Mouse (Mus musculus) CH12.LX (cell line): ENCODE measurements at regions not wholly inside any gene's neighbourhood (a gene's known extent, or its start where the extent isn't known, plus 50 kb on each side); places are given as distances from the start of the nearest gene placed in this dataset.

Experiments used
- DNase-seq: peaks from one replicate; pipeline ENCODE4 v3.0.0-alpha.2; 2013; ENCODE audit errors: extremely low read depth
- H3K27ac ChIP-seq: 2 replicates; pipeline ENCODE4 v1.5.1; 2012; ENCODE audit warnings: low read depth, mild to moderate bottlenecking, control low read depth, moderate library complexity; ENCODE audit not compliant: insufficient read depth
- H3K27me3 ChIP-seq: replicated peaks from 2 replicates; pipeline ENCODE3; 2012; ENCODE audit warnings: inconsistent platforms
- H3K36me3 ChIP-seq, 2 experiments: replicated peaks in 1 of 2; 2 replicates each; pipeline versions ENCODE3 to v1.6.1; 2012; ENCODE audit warnings: inconsistent platforms in 1 of 2, low read length in 1 of 2, mild to moderate bottlenecking in 1 of 2, mixed read lengths in 1 of 2, moderate library complexity in 1 of 2; ENCODE audit not compliant: control insufficient read depth in 1 of 2, insufficient read depth in 1 of 2
- H3K4me1 ChIP-seq, 2 experiments: 2 replicates each; pipeline ENCODE4 v1.6.1; 2012; ENCODE audit warnings: inconsistent platforms in 1 of 2, moderate library complexity in 1 of 2; ENCODE audit not compliant: insufficient read depth in 2 of 2, control insufficient read depth in 1 of 2
- H3K4me2 ChIP-seq: 2 replicates; pipeline ENCODE4 v1.6.1; 2012; ENCODE audit warnings: low read depth, mild to moderate bottlenecking, control low read depth; ENCODE audit not compliant: poor library complexity, insufficient read depth, severe bottlenecking
- H3K4me3 ChIP-seq, 3 experiments: fragments of 150-350 bp in 1 of 3; sonication (generic) in 1 of 3; replicated peaks in 1 of 3; 2 replicates each; pipeline versions ENCODE3 to v1.5.1; 2011 to 2012; ENCODE audit warnings: low read depth in 2 of 3, low read length in 2 of 3, mild to moderate bottlenecking in 2 of 3, moderate library complexity in 2 of 3, control low read depth in 1 of 3, improper control_type of control experiment in 1 of 3, inconsistent platforms in 1 of 3, mixed read lengths in 1 of 3; ENCODE audit not compliant: poor library complexity in 1 of 3
- H3K79me2 ChIP-seq: replicated peaks from 2 replicates; pipeline ENCODE4 v1.6.1; 2012; ENCODE audit warnings: mild to moderate bottlenecking, moderate library complexity; ENCODE audit not compliant: control insufficient read depth, poor library complexity, insufficient read depth, severe bottlenecking; ENCODE audit errors: extremely low read depth
- H3K9ac ChIP-seq: 2 replicates; pipeline ENCODE4 v1.6.1; 2012; ENCODE audit warnings: low read depth, mild to moderate bottlenecking, control low read depth, moderate library complexity; ENCODE audit not compliant: insufficient read depth
- H3K9me3 ChIP-seq: replicated peaks from 2 replicates; pipeline ENCODE3; 2012; ENCODE audit warnings: low read length, inconsistent platforms, mixed read lengths
- CHD1 ChIP-seq: IDR thresholded peaks from 2 replicates; pipeline ENCODE4 v1.6.1; 2012; ENCODE audit warnings: low read depth, low read length, improper control_type of control experiment, inconsistent platforms
- CTCF ChIP-seq, 2 experiments: IDR thresholded peaks in 1 of 2; conservative IDR thresholded peaks in 1 of 2; 2 replicates each; pipeline ENCODE4 v1.5.1; 2011 to 2012; ENCODE audit warnings: low read depth in 2 of 2, low read length in 2 of 2, improper control_type of control experiment in 1 of 2, inconsistent platforms in 1 of 2, mild to moderate bottlenecking in 1 of 2, moderate library complexity in 1 of 2
- ELF1 ChIP-seq: IDR thresholded peaks from 2 replicates; pipeline ENCODE4 v1.6.1; 2014; ENCODE audit warnings: low read depth, mild to moderate bottlenecking, inconsistent platforms, low read length, improper control_type of control experiment
- EP300 ChIP-seq: IDR thresholded peaks from 2 replicates; pipeline ENCODE4 v1.6.1; 2011; ENCODE audit warnings: low read length, improper control_type of control experiment
- ETS1 ChIP-seq: conservative IDR thresholded peaks from 2 replicates; pipeline ENCODE4 v1.6.1; 2012; ENCODE audit warnings: low read depth, mild to moderate bottlenecking, inconsistent platforms, low read length, improper control_type of control experiment, moderate library complexity
- GABPA ChIP-seq: IDR thresholded peaks from 2 replicates; pipeline ENCODE4 v1.6.1; 2012; ENCODE audit warnings: low read depth, low read length, improper control_type of control experiment, inconsistent platforms; ENCODE audit not compliant: insufficient replicate concordance
- HCFC1 ChIP-seq: IDR thresholded peaks from 2 replicates; pipeline ENCODE4 v1.6.1; 2012; ENCODE audit warnings: low read depth, mild to moderate bottlenecking, inconsistent platforms, low read length, improper control_type of control experiment
- IRF4 ChIP-seq: IDR thresholded peaks from 2 replicates; pipeline ENCODE4 v1.6.1; 2014; ENCODE audit warnings: low read depth, mild to moderate bottlenecking, inconsistent platforms, low read length, improper control_type of control experiment
- JUN ChIP-seq: IDR thresholded peaks from 2 replicates; pipeline ENCODE4 v1.6.1; 2011; ENCODE audit warnings: low read depth, mild to moderate bottlenecking, low read length, improper control_type of control experiment, moderate library complexity; ENCODE audit not compliant: insufficient read depth
- MAFK ChIP-seq: IDR thresholded peaks from 2 replicates; pipeline ENCODE4 v1.6.1; 2011; ENCODE audit warnings: low read length, improper control_type of control experiment; ENCODE audit not compliant: insufficient replicate concordance
- MAX ChIP-seq: IDR thresholded peaks from 2 replicates; pipeline ENCODE4 v1.6.1; 2011; ENCODE audit warnings: low read length, improper control_type of control experiment
- MAZ ChIP-seq: IDR thresholded peaks from 2 replicates; pipeline ENCODE4 v1.6.1; 2012; ENCODE audit warnings: low read depth, mild to moderate bottlenecking, inconsistent platforms, low read length, improper control_type of control experiment, moderate library complexity
- MEF2A ChIP-seq: IDR thresholded peaks from 2 replicates; pipeline ENCODE4 v1.6.1; 2014; ENCODE audit warnings: low read depth, mild to moderate bottlenecking, inconsistent platforms, low read length, improper control_type of control experiment, borderline replicate concordance
- MXI1 ChIP-seq: IDR thresholded peaks from 2 replicates; pipeline ENCODE4 v1.6.1; 2011; ENCODE audit warnings: mild to moderate bottlenecking, low read depth, low read length, improper control_type of control experiment
- NELFE ChIP-seq: IDR thresholded peaks from 2 replicates; pipeline ENCODE4 v1.6.1; 2011; ENCODE audit warnings: low read depth, low read length, improper control_type of control experiment
- NRF1 ChIP-seq: IDR thresholded peaks from 2 replicates; pipeline ENCODE4 v1.6.1; 2014; ENCODE audit warnings: low read depth, mild to moderate bottlenecking, inconsistent platforms, low read length, improper control_type of control experiment, moderate library complexity
- PAX5 ChIP-seq: IDR thresholded peaks from 2 replicates; pipeline ENCODE4 v1.6.1; 2012; ENCODE audit warnings: low read length, inconsistent platforms, mixed read lengths
- POLR2AphosphoS2 ChIP-seq: IDR thresholded peaks from 2 replicates; pipeline ENCODE4 v1.6.1; 2011; ENCODE audit warnings: low read depth, low read length, improper control_type of control experiment
- RAD21 ChIP-seq: IDR thresholded peaks from 2 replicates; pipeline ENCODE4 v1.6.1; 2011; ENCODE audit warnings: low read depth, mild to moderate bottlenecking, low read length, improper control_type of control experiment, moderate library complexity
- RCOR1 ChIP-seq: conservative IDR thresholded peaks from 2 replicates; pipeline ENCODE4 v1.6.1; 2012; ENCODE audit warnings: low read depth, mild to moderate bottlenecking, inconsistent platforms, low read length, improper control_type of control experiment
- TBP ChIP-seq: conservative IDR thresholded peaks from 2 replicates; pipeline ENCODE4 v1.6.1; 2011; ENCODE audit warnings: low read depth, low read length, improper control_type of control experiment
- TCF12 ChIP-seq: IDR thresholded peaks from 2 replicates; pipeline ENCODE4 v1.6.1; 2014; ENCODE audit warnings: low read depth, mild to moderate bottlenecking, inconsistent platforms, low read length, improper control_type of control experiment
- UBTF ChIP-seq: IDR thresholded peaks from 2 replicates; pipeline ENCODE4 v1.6.1; 2012; ENCODE audit warnings: low read depth, mild to moderate bottlenecking, inconsistent platforms, low read length, improper control_type of control experiment, moderate library complexity
- ZC3H11A ChIP-seq: IDR thresholded peaks from 2 replicates; pipeline ENCODE4 v1.6.1; 2012; ENCODE audit warnings: low read depth, mild to moderate bottlenecking, inconsistent platforms, low read length, improper control_type of control experiment
- ZNF384 ChIP-seq: IDR thresholded peaks from 2 replicates; pipeline ENCODE4 v1.6.1; 2012; ENCODE audit warnings: low read depth, low read length, improper control_type of control experiment, inconsistent platforms
- dilution Hi-C: fragments of 300-500 bp; cut with MboI; formaldehyde crosslinking; loops from 2 replicates; pipeline ENCODE4 v1.14.3; 2020; ENCODE audit warnings: low sequenced_read_pairs; ENCODE audit not compliant: extremely low pct_unique_long_range_greater_than_20kb, extremely low pct_ligation_motif_present
- in situ Hi-C: fragments of 300-500 bp; cut with MboI; formaldehyde crosslinking; loops from 3 replicates; pipeline ENCODE4 v1.14.3; 2019; ENCODE audit warnings: low sequenced_read_pairs, low pct_ligation_motif_present, low pct_unique_long_range_greater_than_20kb, mixed read lengths

DNA sequence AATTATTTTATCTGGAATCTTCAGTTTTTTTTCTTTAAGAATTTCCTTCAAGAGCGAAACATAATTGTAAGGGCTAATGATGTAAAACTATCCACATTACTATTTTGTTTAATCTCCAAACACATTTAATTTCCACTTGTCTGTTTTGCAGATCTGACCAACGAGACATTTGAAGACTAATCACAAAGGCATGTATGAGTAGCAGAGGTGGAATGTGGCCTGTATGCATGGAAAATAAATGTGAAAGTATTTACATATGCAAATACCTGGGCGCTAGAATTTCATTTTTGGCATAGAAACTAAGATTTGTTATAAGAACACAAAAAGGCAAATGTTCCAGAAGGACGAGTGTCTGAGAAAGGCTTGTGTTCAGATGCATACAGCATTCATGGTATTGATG, 375.2 kb downstream of the Efnb2 start:
- in situ Hi-C loops (no loop called here), dilution Hi-C loops (no loop called here)
- Histone ChIP-seq H3K9me3 (peaks cover 34% of the 10 kb centered on the region), H3K4me2 (no peak overlapping the region), H3K27me3 (no peaks in the 10 kb centered on the region), H3K79me2 (no peaks in the 10 kb centered on the region), H3K4me3 (no peak overlapping the region), H3K27ac (no peak overlapping the region), H3K9ac (no peak overlapping the region), H3K36me3 (no peaks in the 10 kb centered on the region), H3K4me1 (no peaks in the 10 kb centered on the region)
- no peak for DNase-seq
- TF ChIP-seq JUN (no peak), CTCF (conservative IDR thresholded peaks at IDR 0.05 in 1 of 2, IDR thresholded peaks at IDR 0.05 in 1 of 2; ENCODE audit: low read depth in 2 of 2, low read length in 2 of 2) (no peak), IRF4 (no peak), TBP (no peak), MEF2A (no peak), CHD1 (no peak), UBTF (no peak), EP300 (no peak), ZNF384 (no peak), ZC3H11A (no peak), POLR2AphosphoS2 (no peak), TCF12 (no peak), NELFE (no peak), PAX5 (no peak), MAZ (no peak), ETS1 (no peak), RCOR1 (no peak), RAD21 (no peak), MAX (no peak)

DNA sequence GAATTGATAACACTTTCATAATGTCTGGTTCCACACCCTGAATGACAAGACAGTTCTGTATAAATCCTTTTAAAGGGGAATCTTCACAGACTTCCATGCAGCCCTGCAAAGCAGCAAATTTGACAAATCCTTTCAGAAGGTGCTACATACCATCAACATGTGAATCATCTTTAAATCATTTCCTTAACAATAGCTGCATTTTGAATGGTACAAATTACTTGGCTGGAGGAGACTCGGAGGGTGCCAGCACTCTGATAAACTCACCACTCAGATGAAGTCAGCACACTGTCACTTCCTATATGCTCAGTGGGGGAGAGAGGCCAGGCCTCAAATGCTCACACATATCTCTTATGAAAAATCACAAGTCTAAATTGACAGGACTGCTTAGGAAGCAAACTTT, 386.1 kb downstream of the Efnb2 start:
- H3K4me1 ChIP-seq = no peaks in the 10 kb centered on the region
- no peaks in the 10 kb centered on the region for H3K36me3 ChIP-seq
- DNase-seq = no peak
- H3K27me3 ChIP-seq = no peaks in the 10 kb centered on the region
- dilution Hi-C loops = no loop called here
- in situ Hi-C loops = no loop called here
- H3K4me2 ChIP-seq = no peak overlapping the region
- no peak for TF ChIP-seq POLR2AphosphoS2
- no peak for TF ChIP-seq GABPA
- TF ChIP-seq MAFK = no peak
- TF ChIP-seq MXI1 = no peak
- no peak for TF ChIP-seq CHD1
- TF ChIP-seq HCFC1 = no peak
- no peak for TF ChIP-seq CTCF (conservative IDR thresholded peaks at IDR 0.05 in 1 of 2, IDR thresholded peaks at IDR 0.05 in 1 of 2; ENCODE audit: low read depth in 2 of 2, low read length in 2 of 2)
- TF ChIP-seq NRF1 = no peak
- TF ChIP-seq ELF1 = no peak
- H3K9me3 ChIP-seq = peaks cover 44% of the 10 kb centered on the region
- no peaks in the 10 kb centered on the region for H3K79me2 ChIP-seq
- no peak overlapping the region for H3K4me3 ChIP-seq
- H3K27ac ChIP-seq = no peak overlapping the region
- no peak overlapping the region for H3K9ac ChIP-seq
